29 mouse cellular contexts compared by ENCODE assay signal in genomic region chr19:28529006-28529405, GRCm38 (mm10).
A peak's percentile ranks its signal among the peaks of the same experiment; 100 is the strongest.
DNase-seq lines count a peak whose midpoint lies in the region; ATAC-seq and TF ChIP-seq lines count a peak whose summit lies in the region.
"Had no signal": no experiment of that assay in that cellular context is flagged by ENCODE, and none has a peak within 500 bp of the region (broad histone marks: within the 10 kb centered on the region; RNA-seq: fewer than 3 reads in every experiment).

No protein-coding gene starts in this region.

- no peaks in the 10 kb centered on the region for H3K36me3 ChIP-seq in kidney, adult 2 months (ENCODE audit: control insufficient read depth, insufficient read depth, low read length)
- H3K36me3 ChIP-seq in midbrain, postnatal 0 days (ENCODE audit: insufficient read depth, low read length) = no peaks in the 10 kb centered on the region
- no peaks in the 10 kb centered on the region for H3K36me3 ChIP-seq in midbrain, embryonic 15.5 days (replicated peaks)
- H3K36me3 ChIP-seq: heart, embryonic 12.5 days; heart, embryonic 15.5 days; hindbrain, embryonic 12.5 days; hindbrain, embryonic 15.5 days had no signal

- H3K9me3 ChIP-seq in midbrain, postnatal 0 days (ENCODE audit: low read length) = no peaks in the 10 kb centered on the region
- no peaks in the 10 kb centered on the region for H3K9me3 ChIP-seq in midbrain, embryonic 15.5 days
- H3K9me3 ChIP-seq: embryonic facial prominence, embryonic 10.5 days; embryonic facial prominence, embryonic 13.5 days; forebrain, embryonic 13.5 days; heart, embryonic 12.5 days; heart, embryonic 15.5 days; hindbrain, embryonic 12.5 days; hindbrain, embryonic 15.5 days had no signal

- no peak overlapping the region for H3K4me3 ChIP-seq in kidney, adult 2 months (ENCODE audit: insufficient read depth, low read depth, low read length)
- no peak overlapping the region for H3K4me3 ChIP-seq in midbrain, postnatal 0 days (ENCODE audit: low read depth, low read length)
- H3K4me3 ChIP-seq in midbrain, embryonic 15.5 days = no peak overlapping the region
- H3K4me3 ChIP-seq: embryonic facial prominence, embryonic 10.5 days; embryonic facial prominence, embryonic 13.5 days; erythroblast, embryonic 14.5 days; forebrain, embryonic 13.5 days; heart, embryonic 12.5 days; heart, embryonic 15.5 days; hindbrain, embryonic 12.5 days; hindbrain, embryonic 15.5 days had no signal

- TF ChIP-seq POLR2A in kidney, adult 2 months (IDR thresholded peaks at IDR 0.05; ENCODE audit: low read depth, low read length) = no peak

- intact Hi-C loops in heart, postnatal 25 days (cut with DNase I) = no loop called here

- DNase-seq in heart, adult 11 months = peak; percentile 74
- DNase-seq in heart, postnatal 25 days (ENCODE audit: low spot score) = no peak
- DNase-seq in kidney, adult 2 months = peak; percentile 63
- no peak for DNase-seq in kidney, adult 11 months
- no peak for DNase-seq in midbrain, postnatal 0 days (ENCODE audit: low spot score)
- no peak for DNase-seq in gastrocnemius, adult 8-10 months (ENCODE audit: low spot score in 2 of 2)
- DNase-seq: adrenal gland, adult 2 months; adrenal gland, postnatal 14 days; cerebellum, adult 11-12 months; cerebellum, adult 8-10 months; cerebellum, postnatal 10 days; cerebellum, postnatal 36 days; embryo, embryonic 11 days; gastrocnemius, postnatal 14 days; heart, adult 18-20 months; heart, postnatal 10 days; heart, postnatal 4 days had no signal

- H3K9ac ChIP-seq in midbrain, postnatal 0 days (replicated peaks; ENCODE audit: low read length, poor library complexity, severe bottlenecking) = no peak overlapping the region
- no peak overlapping the region for H3K9ac ChIP-seq in midbrain, embryonic 15.5 days
- H3K9ac ChIP-seq: embryonic facial prominence, embryonic 13.5 days; forebrain, embryonic 13.5 days; heart, embryonic 12.5 days; heart, embryonic 15.5 days; hindbrain, embryonic 12.5 days; hindbrain, embryonic 15.5 days had no signal

- no peak for TF ChIP-seq CTCF in kidney, adult 2 months (conservative IDR thresholded peaks at IDR 0.05; ENCODE audit: insufficient read depth, insufficient read length, low read depth, low read length)
- TF ChIP-seq CTCF in midbrain, postnatal 0 days (IDR thresholded peaks at IDR 0.05) = no peak

- ATAC-seq in midbrain, postnatal 0 days (ENCODE audit: low FRiP score) = no peak
- ATAC-seq in midbrain, embryonic 15.5 days (replicated peaks) = no peak
- ATAC-seq: CD4-positive, CD25-positive, alpha-beta regulatory T cell, adult 4 months; forebrain, embryonic 13.5 days; forebrain, embryonic 16.5 days; intestine, postnatal 0 days had no signal

- peak overlapping the region; percentile 73 for H3K27ac ChIP-seq in kidney, adult 2 months (ENCODE audit: insufficient read depth, low read depth, low read length)
- H3K27ac ChIP-seq in midbrain, postnatal 0 days (ENCODE audit: low read depth, low read length) = 0 out of 2 replicates have a peak overlapping the region, but pooled peaks have one; percentile 12
- H3K27ac ChIP-seq in midbrain, embryonic 15.5 days = no peak overlapping the region
- H3K27ac ChIP-seq: embryonic facial prominence, embryonic 10.5 days; embryonic facial prominence, embryonic 13.5 days; forebrain, embryonic 13.5 days; heart, embryonic 15.5 days; hindbrain, embryonic 12.5 days; hindbrain, embryonic 15.5 days had no signal

- no peaks in the 10 kb centered on the region for H3K27me3 ChIP-seq in kidney, adult 2 months (replicated peaks; ENCODE audit: control insufficient read depth, insufficient read depth, low read length)
- H3K27me3 ChIP-seq in midbrain, postnatal 0 days (ENCODE audit: insufficient read depth, low read length) = no peaks in the 10 kb centered on the region
- no peaks in the 10 kb centered on the region for H3K27me3 ChIP-seq in midbrain, embryonic 15.5 days (replicated peaks)
- H3K27me3 ChIP-seq: forebrain, embryonic 13.5 days; heart, embryonic 12.5 days; heart, embryonic 15.5 days; hindbrain, embryonic 12.5 days; hindbrain, embryonic 15.5 days had no signal

- 70% methylated on average over 13 of the region's 13 CpGs for WGBS in kidney, adult 2 months
- 78% methylated on average over 13 of the region's 13 CpGs for WGBS in midbrain, postnatal 0 days
- 87% methylated on average over 13 of the region's 13 CpGs for WGBS in midbrain, embryonic 15.5 days

- no peak overlapping the region for H3K4me2 ChIP-seq in midbrain, postnatal 0 days (ENCODE audit: low read depth, low read length, poor library complexity, severe bottlenecking)
- H3K4me2 ChIP-seq in midbrain, embryonic 15.5 days = no peak overlapping the region
- H3K4me2 ChIP-seq: embryonic facial prominence, embryonic 13.5 days; forebrain, embryonic 13.5 days; heart, embryonic 12.5 days; heart, embryonic 15.5 days; hindbrain, embryonic 12.5 days; hindbrain, embryonic 15.5 days had no signal

- peaks cover 13% of the 10 kb centered on the region for H3K4me1 ChIP-seq in kidney, adult 2 months (ENCODE audit: control insufficient read depth, insufficient read depth, low read length)
- no peaks in the 10 kb centered on the region for H3K4me1 ChIP-seq in midbrain, postnatal 0 days (ENCODE audit: insufficient read depth, low read length)
- no peaks in the 10 kb centered on the region for H3K4me1 ChIP-seq in midbrain, embryonic 15.5 days
- H3K4me1 ChIP-seq: heart, embryonic 12.5 days; heart, embryonic 15.5 days; hindbrain, embryonic 12.5 days; hindbrain, embryonic 15.5 days had no signal

Comparison
In these comparisons a context has a peak if more than half of its experiments do, and no peak if none do; other contexts are left out.
1. DNase-seq: peak in heart, adult 11 months (single experiment) and kidney, adult 2 months (single experiment); none in heart, postnatal 25 days (single experiment), kidney, adult 11 months (single experiment), midbrain, postnatal 0 days (single experiment) and gastrocnemius, adult 8-10 months (0 of 2).